Mouse (Mus musculus): ENCODE data around the gene Prss27.

DNA sequence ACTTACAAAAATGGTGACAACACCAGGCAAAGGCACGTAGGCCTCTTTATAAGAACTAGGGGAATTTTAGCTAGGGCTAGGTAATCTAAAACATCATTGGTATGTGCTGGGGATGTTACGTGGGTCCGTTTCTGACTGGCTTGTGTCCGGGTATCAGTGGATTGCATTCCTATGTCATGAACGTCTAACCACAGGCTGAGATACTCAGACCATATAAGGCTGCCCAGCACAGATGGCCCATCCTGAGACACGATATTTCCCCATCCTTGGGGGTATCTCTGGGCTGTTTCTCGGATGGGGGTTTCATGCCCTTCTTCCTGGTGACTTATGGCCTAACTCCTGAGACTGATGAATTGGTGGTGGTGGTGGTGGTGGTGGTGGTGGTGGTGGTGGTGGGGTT lies 2.9 kb upstream of the Prss27 start:
- TF ChIP-seq POLR2A (IDR thresholded peaks at IDR 0.05; ENCODE audit: low read depth, low read length) (no peak), CTCF (IDR thresholded peaks at IDR 0.05; ENCODE audit: extremely low read depth, insufficient read length, insufficient replicate concordance, low read depth, low read length) (no peak)

Data from small intestine, adult 2 months (tissue).